Mouse (Mus musculus) heart, postnatal 25 days (tissue): ENCODE measurements around the gene Hps4. TPM values are rescaled to one million over a fixed set of nuclear protein-coding genes. Genes with fewer than 3 reads are reported as not detected.

Experiments
- total RNA-seq, 2 experiments: library from RNA; stranded (reverse); gene quantifications; 2 replicates each; pipeline ENCODE4 v1.2.3; 2021

Gene Hps4
- total RNA-seq, 2 experiments from 2014 or later, result 10.2 to 12.1 TPM

Other genes with a start within 250 kb of the Hps4 start
- gene Cryba4, start 90.6 kb upstream of the Hps4 start, total RNA-seq, result 10 to 100 TPM in 1 of 2 experiments, 1 to 10 TPM in 1; 8.9 to 10.3 TPM
- gene Crybb1, start 87.3 kb upstream of the Hps4 start, total RNA-seq, result 1 to 10 TPM; 2.5 to 2.9 TPM
- gene Tpst2, start 66.4 kb upstream of the Hps4 start, total RNA-seq, result 10 to 100 TPM; 38.7 to 42.3 TPM
- gene Tfip11, start 16.7 kb upstream of the Hps4 start, total RNA-seq, result 10 to 100 TPM; 16.3 to 17.9 TPM
- 1 to 10 TPM; 7.5 to 8.1 TPM for gene Srrd, start within 50 bp of the Hps4 start, total RNA-seq
- gene Gm6583, start 12.9 kb downstream of the Hps4 start, total RNA-seq, result not detected
- gene Asphd2, start 51.8 kb downstream of the Hps4 start, total RNA-seq, result under 1 TPM; 0.65 to 0.70 TPM
- not detected for gene Gm6588, start 106.3 kb downstream of the Hps4 start, total RNA-seq
- under 1 TPM; 0.16 to 0.20 TPM for gene Sez6l, start 234.1 kb downstream of the Hps4 start, total RNA-seq